Mouse (Mus musculus) left cerebral cortex, adult 9 months (tissue): ENCODE measurements at regions not wholly inside any gene's neighbourhood (a gene's known extent, or its start where the extent isn't known, plus 50 kb on each side); places are given as distances from the start of the nearest gene placed in this dataset.

Experiments used
- DNase-seq, 2 experiments: peaks; one replicate each; pipeline ENCODE4 v3.0.0; 2022; ENCODE audit warnings: low spot score in 2 of 2

DNA sequence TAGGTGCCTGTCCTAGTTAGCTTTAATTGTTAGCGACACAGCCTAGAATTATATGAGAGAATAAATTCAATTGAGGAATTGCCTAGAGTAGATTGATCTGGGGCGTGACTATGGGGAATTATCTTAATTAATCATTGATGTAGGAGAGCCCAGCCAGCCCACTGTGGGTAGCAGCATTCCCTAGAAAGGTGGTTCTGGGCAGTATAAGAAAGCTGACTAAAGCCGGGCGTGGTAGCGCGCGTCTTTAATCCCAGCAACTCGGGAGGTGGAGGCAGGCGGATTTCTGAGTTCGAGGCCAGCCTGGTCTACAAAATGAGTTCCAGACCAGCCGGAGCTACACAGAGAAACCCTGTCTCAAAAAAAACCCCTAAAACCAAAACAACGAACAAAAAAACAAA is 156.8 kb upstream of the Zfp618 start:
- no peak for DNase-seq

DNA sequence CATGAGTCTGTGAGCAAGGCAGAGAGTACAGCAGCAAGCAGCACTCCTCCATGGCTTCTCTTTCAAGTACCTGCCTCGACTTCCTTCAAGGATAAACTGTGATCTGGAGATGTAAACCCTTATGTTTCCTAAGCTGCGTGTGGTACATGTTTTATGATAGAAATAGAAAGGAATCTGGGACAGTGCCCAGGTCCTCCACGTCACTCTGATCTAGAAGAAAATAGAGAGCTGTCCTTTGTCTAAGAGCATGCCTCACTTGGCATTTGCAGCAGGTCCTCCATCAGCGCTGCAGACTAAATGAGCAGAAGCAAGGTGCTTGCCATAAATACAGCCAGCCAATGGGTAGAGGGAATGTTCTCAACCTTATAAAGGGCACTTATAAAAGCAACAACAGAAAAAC is 156.3 kb upstream of the Zfp618 start:
- no peak for DNase-seq

GRCm38 (mm10) chr4:62819889-62820288 is 145.5 kb upstream of the Zfp618 start:
- DNase-seq = no peak

DNA sequence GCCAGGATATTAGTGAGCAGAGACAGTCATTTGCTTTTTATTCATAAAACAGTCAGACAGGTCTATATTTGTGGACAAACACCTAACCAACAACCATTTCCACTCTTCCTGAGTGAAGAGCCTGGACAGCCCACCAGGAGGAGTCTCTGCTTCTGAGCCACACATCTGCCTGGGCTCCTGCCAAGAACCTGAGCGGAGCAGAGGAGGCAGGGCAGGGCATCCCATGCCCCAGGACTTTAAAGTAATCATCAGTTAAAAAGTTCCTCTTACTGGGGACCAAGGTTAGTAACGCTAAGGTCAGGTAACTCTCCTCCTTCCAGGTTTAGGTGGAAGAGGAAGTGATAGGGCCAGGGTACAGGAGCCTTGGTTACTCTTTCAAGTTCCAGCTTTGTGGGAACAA is 144.1 kb upstream of the Zfp618 start:
- no peak for DNase-seq

DNA sequence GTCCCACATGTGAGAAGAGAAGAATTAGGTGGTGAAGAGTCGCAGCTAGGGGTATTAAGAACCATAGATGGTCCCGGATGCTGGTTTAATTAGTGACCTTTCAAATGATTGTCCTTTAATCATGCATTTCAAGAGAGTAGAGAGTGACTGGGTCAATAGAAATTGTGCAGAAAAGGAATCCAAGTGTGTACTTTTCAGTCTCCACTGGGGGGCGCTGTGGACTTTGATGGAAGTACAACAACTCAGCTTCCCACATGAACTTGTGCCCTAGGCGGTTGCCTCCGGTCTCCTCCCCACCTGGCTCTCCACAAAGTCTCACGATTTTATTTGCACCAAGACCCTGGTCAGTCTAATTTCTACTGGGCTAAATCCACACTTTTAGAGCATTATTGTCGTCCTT is 142.8 kb upstream of the Zfp618 start:
- DNase-seq = peak in 1 of 2 experiments; percentile 52

DNA sequence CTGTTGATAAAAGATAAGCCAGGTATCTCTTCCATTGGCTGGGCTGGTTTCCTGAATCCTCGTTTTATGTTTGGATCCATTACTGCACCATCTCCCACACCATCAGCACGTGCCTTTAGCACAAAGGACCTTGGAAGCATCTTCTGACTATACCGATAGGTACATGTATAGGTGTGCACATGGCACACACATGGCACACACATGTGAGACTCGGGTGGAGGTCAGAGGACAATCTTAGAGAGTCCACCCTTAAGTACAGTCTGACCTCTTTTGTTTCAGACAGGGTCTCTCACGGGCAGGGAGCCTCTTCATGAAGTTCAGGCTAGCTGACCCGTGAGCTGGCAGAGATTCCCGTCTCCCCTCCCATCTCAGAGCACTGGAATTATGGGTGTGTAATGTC is 142.3 kb upstream of the Zfp618 start:
- no peak for DNase-seq

DNA sequence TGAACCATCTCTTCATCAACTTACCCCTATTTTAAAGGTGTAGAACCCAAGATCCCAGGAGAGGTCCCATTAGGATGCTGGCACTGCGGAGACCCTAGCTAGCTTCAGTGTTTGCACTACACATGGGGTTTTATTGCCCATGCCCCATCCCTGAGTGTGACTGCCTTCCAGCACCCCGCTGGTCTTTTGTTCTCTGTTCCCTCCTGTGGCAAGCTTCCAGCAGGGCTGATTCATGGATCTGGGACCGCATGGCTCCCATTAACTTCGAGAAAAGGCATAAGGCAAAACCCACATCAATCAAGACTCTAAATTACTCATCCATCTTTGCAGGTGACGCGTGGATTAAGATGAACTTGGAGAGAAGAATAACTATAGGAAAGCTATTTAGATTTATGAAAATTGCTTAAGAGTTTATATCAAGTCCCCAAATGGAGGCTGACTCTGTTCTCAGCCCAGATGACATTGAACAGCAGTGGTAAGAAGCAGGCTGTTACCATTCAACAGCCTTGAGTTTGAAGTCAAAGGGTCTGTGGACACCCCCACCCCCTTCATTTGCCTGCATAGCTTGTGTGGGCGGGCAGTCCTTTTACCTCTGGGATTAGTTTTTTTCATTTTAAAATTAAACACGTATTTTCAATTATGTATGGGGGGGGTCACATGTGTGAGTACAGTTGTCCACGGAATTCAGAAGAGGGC is 141.7 kb upstream of the Zfp618 start:
- DNase-seq = peak in 1 of 2 experiments; percentile 34

DNA sequence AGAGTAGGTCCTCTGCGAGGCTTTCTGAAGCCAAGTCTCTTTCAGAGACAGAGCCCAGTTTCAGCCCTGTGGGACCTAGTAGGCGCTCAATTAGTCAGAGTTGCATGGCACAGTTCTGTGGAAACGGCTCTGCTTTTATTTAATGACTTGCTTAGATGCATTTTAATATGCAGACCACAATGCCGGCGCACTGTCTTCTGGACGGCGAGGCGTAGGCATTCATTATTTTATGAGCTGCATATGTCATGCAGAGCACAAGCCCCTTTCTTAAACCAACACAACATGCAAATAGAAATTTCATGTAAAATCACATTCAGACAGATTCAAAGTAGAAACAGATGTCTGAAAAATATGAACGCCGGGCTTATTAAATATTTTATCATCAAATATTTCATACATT is 140.8 kb upstream of the Zfp618 start:
- no peak for DNase-seq

GRCm38 (mm10) chr4:62825256-62825655 is 140.1 kb upstream of the Zfp618 start:
- no peak for DNase-seq

GRCm38 (mm10) chr4:62828963-62829362 is 136.4 kb upstream of the Zfp618 start:
- DNase-seq = no peak

- DNase-seq = no peak
These were observed 131.4 kb upstream of the Zfp618 start for GRCm38 (mm10) chr4:62833944-62834343.

DNA sequence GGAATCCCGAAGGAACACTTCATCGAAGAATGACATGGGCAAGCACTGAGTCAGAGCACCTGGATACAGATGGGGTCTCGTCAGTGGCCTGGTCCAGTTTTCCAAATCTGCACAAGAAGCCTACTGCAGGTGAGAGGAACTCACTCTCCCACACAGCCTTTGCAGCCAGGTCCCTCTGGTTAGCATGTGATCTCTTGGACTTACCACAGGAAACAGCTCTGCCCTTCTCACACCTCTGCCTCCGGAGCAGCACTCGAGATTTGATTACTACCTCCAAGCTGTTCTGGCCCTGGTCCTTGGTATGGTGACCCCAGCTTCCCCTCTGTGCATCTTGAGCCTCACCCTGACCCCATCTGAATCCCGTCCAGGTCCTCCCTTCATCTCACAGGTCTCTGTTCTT is 128.5 kb upstream of the Zfp618 start:
- DNase-seq = no peak

DNA sequence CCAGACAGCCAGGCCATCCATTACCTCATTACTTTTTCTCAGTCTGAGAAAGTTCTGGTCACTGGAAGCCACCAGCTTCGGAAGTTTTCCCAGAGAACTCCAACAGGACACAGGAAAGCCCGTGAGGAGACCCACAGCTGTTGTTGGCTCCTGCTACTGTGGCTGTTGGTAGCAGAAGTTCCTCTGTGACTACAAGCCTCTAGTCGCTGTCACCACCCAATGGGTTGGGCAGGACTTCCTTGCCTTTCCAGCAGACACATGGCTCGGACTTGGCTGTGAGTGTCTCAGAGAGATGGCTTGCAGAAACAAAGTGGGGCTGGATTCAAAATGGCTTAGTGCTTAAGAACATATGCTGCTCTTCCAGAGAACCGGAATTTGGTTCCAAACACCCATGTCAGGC is 114.8 kb upstream of the Zfp618 start:
- no peak for DNase-seq

- no peak for DNase-seq
These were observed 112.0 kb upstream of the Zfp618 start for GRCm38 (mm10) chr4:62853335-62853734.

GRCm38 (mm10) chr4:62856406-62856805 is 109.0 kb upstream of the Zfp618 start:
- no peak for DNase-seq

DNA sequence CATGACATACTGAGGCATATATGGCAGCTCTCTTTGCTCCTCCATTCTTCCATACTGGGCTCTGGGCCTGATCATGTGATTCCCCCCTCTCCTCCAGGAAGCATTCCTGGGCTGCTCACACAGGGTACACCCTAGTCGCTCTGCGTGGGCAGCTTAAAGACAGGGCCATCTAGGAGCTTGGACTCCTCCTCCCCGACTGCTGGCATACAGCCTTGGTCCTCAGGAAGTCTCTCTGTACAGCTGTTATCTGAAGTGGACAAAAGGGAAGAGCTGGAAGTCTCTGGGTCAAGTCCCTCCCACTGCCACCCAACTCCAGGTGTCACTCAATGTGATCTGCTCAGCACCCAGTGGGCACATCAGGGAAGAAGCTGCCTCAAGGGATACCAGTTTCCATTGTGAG is 102.6 kb upstream of the Zfp618 start:
- DNase-seq = no peak

DNA sequence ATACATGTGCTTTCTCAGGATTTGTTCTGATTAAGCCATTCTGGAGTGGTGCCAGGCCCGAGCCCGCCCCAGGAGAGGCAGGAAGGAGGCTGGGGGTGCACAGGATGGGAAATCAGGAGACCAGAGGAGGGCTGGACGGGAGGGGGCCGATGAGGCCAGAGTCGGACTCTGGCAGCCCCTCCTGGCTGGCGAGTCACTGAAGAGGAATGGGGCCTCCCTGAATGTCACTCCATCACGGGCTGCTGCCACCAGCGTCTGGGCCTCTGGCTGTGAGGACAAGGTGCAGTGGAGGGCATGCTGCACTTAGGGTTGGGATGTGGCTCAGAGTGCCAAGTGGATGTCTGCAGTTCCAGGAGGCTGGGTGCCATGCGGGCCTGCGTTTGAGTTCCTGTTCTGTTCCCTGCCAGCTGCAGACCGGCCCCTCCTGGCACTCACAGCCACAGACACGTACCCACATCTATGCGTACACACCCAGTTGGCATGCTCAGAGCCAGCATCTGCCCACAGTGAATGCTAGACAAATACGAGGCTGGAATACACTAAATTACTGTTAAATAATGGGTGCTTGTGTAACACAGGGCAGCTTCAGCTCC is 94.9 kb upstream of the Zfp618 start:
- no peak for DNase-seq

- DNase-seq = no peak
These were observed 92.8 kb upstream of the Zfp618 start for GRCm38 (mm10) chr4:62872562-62872961.

GRCm38 (mm10) chr4:62873986-62874385 is 91.4 kb upstream of the Zfp618 start:
- no peak for DNase-seq

DNA sequence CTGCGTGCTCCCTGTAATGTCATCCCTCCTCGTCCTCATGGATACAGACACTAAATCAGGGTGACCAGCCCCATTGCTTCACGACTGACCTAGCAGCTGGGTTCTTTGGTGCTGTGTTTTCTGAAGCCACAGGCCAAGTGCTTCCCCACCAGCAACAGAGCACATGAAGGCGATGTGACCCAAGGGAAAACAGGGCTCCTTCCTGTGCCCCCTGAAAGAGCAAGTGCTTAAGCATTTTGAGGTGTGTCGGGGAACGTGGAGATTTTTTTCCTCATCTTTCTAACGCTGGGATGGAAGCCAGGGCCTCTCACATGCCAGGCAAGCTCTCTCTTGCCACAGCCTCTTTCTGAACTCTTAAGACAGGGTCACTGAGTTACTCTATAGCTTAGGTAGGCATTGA is 87.3 kb upstream of the Zfp618 start:
- DNase-seq = no peak

GRCm38 (mm10) chr4:62878927-62879326 is 86.4 kb upstream of the Zfp618 start:
- no peak for DNase-seq

DNA sequence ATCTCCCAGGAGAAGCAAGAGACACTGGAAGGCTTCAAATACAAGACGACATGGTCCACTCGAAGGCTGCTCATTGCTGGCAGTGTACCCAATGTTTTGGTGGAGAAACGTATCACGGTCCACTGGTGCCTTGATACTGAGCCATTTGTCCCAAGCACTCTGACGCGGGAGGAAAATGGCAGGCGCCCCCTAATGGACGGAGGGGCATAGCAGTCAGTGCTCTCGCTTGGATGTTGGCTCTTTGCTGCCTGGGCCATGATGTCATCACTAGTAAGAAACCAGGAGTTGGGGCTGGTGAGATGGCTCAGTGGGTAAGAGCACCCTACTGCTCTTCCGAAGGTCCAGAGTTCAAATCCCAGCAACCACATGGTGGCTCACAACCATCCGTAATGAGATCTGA is 83.5 kb upstream of the Zfp618 start:
- DNase-seq = no peak

DNA sequence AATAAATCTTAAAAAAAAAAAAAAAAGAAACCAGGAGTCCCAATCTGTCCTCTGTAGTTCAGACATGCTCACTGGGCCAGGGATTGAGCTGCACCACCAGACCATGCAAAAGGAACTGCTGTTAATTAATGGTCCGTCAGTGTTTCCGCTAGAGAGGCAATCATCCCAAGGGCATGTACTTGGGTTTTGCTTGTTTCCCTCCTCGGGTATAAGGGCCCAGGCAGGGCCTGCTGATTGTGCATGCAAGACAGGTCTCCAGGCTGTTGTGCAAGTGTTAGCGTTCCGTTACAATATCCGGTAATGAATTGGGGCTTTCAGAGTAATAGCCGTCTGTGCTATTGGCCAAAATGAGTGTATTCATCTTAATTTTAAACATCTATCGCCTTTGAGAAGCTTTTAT is 83.1 kb upstream of the Zfp618 start:
- DNase-seq = no peak

- no peak for DNase-seq
These were observed 76.6 kb upstream of the Zfp618 start for GRCm38 (mm10) chr4:62888736-62889135.
